Mouse (Mus musculus): ENCODE data around the gene Atp8a2.

The Atp8a2 gene

GRCm38 (mm10) chr14:60196884-60197283 lies at the start of gene Atp8a2:
TSS of gene Atp8a2 (minus strand) at chr14:60197179.
- DNase-seq (ENCODE audit: low spot score in 2 of 2) = no peak

GRCm38 (mm10) chr14:60238551-60238950 lies 41.6 kb upstream of the Atp8a2 start:
- no peak for DNase-seq (ENCODE audit: low spot score in 2 of 2)

GRCm38 (mm10) chr14:60219886-60220285 lies 22.9 kb upstream of the Atp8a2 start:
- no peak for DNase-seq (ENCODE audit: low spot score in 2 of 2)

GRCm38 (mm10) chr14:60217616-60218015 lies 20.6 kb upstream of the Atp8a2 start:
- DNase-seq (ENCODE audit: low spot score in 2 of 2) = no peak

- no peak for DNase-seq (ENCODE audit: low spot score in 2 of 2)
These were observed 19.1 kb upstream of the Atp8a2 start for GRCm38 (mm10) chr14:60216125-60216524.

- no peak for DNase-seq (ENCODE audit: low spot score in 2 of 2)
These were observed 18.0 kb upstream of the Atp8a2 start for GRCm38 (mm10) chr14:60215000-60215399.

- DNase-seq (ENCODE audit: low spot score in 2 of 2) = no peak
These were observed 17.1 kb upstream of the Atp8a2 start for GRCm38 (mm10) chr14:60214040-60214439.

GRCm38 (mm10) chr14:60209166-60209565 lies 12.2 kb upstream of the Atp8a2 start:
- DNase-seq (ENCODE audit: low spot score in 2 of 2) = no peak

- no peak for DNase-seq (ENCODE audit: low spot score in 2 of 2)
These were observed 8.0 kb upstream of the Atp8a2 start for GRCm38 (mm10) chr14:60204993-60205392.

GRCm38 (mm10) chr14:60195999-60196398 lies 980 bp downstream of the Atp8a2 start:
- no peak for DNase-seq (ENCODE audit: low spot score in 2 of 2)

- DNase-seq (ENCODE audit: low spot score in 2 of 2) = no peak
These were observed 2.4 kb downstream of the Atp8a2 start for GRCm38 (mm10) chr14:60194606-60195005.

GRCm38 (mm10) chr14:60189771-60190170 lies 7.2 kb downstream of the Atp8a2 start:
- no peak for DNase-seq (ENCODE audit: low spot score in 2 of 2)

GRCm38 (mm10) chr14:60188201-60188825 lies 8.7 kb downstream of the Atp8a2 start:
- DNase-seq (ENCODE audit: low spot score in 2 of 2) = no peak

GRCm38 (mm10) chr14:60181306-60181705 lies 15.7 kb downstream of the Atp8a2 start:
- no peak for DNase-seq (ENCODE audit: low spot score in 2 of 2)

GRCm38 (mm10) chr14:60178571-60178955 lies 18.4 kb downstream of the Atp8a2 start:
- DNase-seq (ENCODE audit: low spot score in 2 of 2) = no peak

- DNase-seq (ENCODE audit: low spot score in 2 of 2) = peak in 1 of 2 experiments; percentile 19
These were observed 19.1 kb downstream of the Atp8a2 start for GRCm38 (mm10) chr14:60177614-60178570.

GRCm38 (mm10) chr14:60176891-60177613 lies 19.9 kb downstream of the Atp8a2 start:
- DNase-seq (ENCODE audit: low spot score in 2 of 2) = peak in 1 of 2 experiments; percentile 20

- peak in 1 of 2 experiments; percentile 16 for DNase-seq (ENCODE audit: low spot score in 2 of 2)
These were observed 20.5 kb downstream of the Atp8a2 start for GRCm38 (mm10) chr14:60176469-60176890.

GRCm38 (mm10) chr14:60172286-60173055 lies 24.5 kb downstream of the Atp8a2 start:
- DNase-seq (ENCODE audit: low spot score in 2 of 2) = no peak

GRCm38 (mm10) chr14:60170845-60171610 lies 26.0 kb downstream of the Atp8a2 start:
- DNase-seq (ENCODE audit: low spot score in 2 of 2) = no peak

GRCm38 (mm10) chr14:60163367-60163766 lies 33.6 kb downstream of the Atp8a2 start:
- DNase-seq (ENCODE audit: low spot score in 2 of 2) = no peak

All from spleen, postnatal 10 days (tissue).